Mouse (Mus musculus): Measurements from ENCODE around the gene Atad3a.

DNA sequence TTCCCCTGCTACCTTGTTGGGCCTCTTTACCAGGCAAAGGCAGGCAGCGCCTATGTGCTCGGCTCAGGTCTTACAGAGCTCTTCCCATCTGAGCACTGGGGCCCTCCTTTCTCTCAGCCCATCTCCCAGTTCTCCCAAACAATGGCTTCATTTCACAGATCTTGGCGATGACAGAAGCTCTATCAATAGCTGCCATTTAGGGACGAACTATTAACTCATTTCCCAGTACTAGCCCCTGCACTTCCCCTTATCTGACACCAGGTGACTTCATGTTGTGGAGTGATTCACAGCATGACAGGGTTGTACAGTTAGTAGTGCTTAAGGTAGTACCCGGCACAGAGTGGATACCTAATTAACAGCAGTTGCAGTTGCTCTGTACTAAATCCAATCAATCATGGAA lies 24.9 kb upstream of the Atad3a start, which contains the start of gene Tmem88b:
- TF ChIP-seq FLI1 (IDR thresholded peaks at IDR 0.05; ENCODE audit: low read length) (no peak), GATA1 (IDR thresholded peaks at IDR 0.05; ENCODE audit: borderline replicate concordance, low read length) (no peak)

Measured in megakaryocyte, embryonic 14.5 days (primary cell).